Mouse (Mus musculus) ovary, postnatal 36 days (tissue): Measurements from ENCODE around the gene Pfkfb1.

Experiments used
- DNase-seq: peaks from one replicate; pipeline ENCODE4 v3.0.0; 2022; ENCODE audit warnings: low spot score, mixed read lengths

Pfkfb1 gene

DNA sequence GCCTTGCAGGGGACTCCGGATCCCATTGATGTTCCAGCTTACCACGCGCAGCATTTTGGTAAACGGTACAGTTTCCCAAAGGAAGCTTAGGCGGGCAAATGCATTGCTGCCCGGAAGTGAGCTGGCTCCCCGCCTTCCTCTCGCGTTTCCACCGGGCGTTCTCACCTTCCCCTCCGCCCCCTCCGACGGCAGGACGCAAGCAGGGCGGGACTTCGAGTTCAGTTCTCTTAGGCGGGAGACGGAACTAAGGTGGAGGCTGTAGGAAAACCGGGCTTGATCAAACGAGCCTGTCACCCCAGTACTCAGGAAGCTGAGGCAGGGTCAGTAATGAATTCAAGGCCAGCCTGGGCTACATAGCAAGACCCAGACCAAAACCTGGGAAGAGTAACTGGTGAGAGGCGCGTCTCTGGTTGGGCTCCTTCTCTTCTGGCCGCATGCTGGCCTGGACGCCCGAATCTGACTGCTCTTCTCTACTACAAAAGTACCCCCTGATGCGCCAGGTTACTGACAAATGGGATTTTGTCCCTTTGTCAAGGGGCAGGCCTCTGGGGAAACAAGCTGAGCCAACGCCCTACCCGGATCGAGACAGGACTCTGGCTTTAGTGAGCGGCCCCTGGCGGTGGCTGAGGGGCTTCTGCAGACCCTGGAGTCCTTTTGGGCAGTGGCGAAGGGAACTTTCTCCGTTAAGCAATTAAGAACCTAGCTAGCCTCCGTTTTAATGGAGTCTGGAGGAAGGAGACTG lies at the start of gene Pfkfb1:
Pfkfb1 (plus strand) TSS at position 207 of the 742 bp plus-strand sequence.
- DNase-seq = peak; percentile 79

DNA sequence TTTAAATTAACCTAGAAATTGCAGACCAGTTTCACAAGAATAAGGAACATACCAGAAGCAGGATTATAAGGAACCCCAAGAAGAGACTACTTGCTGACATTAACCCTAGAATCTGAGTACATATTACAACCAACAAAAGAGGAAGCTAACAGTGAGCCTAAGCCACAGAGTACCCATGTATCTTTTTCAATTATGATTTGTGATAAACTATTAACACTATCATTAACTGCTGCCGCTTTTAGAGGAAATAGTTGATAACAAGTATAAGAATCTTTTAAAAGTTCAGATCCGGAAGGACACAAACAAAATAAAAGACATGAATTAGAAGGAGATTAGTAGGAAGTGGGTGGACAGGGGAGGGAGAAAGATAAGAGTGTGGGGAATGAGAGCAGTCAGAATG lies 47.9 kb upstream of the Pfkfb1 start:
- DNase-seq = no peak

DNA sequence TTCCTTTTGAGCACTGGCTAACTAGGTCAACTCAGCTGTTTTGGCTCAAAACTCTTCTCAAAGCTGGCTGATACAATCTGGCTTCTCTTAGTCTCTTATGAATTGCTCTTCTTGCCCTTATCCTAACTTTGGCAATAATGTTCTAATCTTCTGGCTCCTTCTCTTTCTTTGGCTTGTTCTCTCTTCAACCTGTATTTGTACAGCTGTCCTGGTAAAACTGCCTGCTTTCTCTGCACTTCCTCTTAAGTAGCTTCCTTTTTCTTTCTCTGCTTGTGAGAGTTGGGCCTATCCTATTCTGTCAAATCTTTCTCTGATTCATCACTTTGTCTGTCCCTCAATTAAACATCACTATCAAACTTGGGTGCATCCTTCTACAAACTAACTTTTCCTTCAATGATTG lies 46.3 kb upstream of the Pfkfb1 start:
- no peak for DNase-seq

DNA sequence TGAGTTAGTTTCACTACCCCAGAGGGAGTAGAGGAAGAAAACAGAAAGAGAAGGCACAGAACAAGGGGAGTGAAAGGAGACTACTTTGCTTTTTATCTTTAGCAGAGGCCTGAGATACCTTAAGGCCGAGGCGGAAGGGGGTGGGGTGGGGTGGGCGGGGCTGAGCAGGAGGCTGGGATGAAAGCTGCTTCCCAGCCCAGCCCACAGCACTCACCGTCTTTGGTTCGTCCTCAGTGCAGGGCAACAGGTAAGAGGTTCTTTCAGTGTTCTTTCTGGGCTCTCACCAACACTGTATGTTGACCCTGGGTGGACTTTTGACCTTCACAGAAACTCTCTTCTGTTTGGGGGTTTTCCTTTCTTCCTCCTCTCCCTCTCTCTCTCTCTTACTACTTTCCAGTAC lies 40.8 kb upstream of the Pfkfb1 start, which contains the start of gene Alas2:
Alas2 (plus strand) TSS at position 137 of the 400 bp plus-strand sequence.
- DNase-seq = no peak

DNA sequence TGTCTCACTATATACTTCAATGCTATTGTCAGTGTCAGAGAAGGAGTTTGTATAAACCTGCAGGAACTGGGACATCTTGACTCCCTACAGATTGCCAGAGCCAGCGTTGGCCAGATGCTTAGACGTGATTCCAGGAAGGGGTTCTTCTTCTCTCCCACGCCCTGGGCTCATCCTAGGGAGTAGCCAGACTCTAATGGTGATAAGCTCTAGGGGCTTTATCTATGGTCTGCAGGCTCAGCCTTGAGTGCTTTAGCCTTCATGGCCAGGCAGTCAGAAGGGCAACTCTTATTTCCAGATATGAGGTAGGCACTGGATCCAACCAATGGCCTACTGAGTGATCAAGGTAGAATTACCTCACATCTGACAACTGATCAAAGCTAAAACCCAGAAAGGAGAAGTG lies 38.4 kb upstream of the Pfkfb1 start:
- peak; percentile 5 for DNase-seq

DNA sequence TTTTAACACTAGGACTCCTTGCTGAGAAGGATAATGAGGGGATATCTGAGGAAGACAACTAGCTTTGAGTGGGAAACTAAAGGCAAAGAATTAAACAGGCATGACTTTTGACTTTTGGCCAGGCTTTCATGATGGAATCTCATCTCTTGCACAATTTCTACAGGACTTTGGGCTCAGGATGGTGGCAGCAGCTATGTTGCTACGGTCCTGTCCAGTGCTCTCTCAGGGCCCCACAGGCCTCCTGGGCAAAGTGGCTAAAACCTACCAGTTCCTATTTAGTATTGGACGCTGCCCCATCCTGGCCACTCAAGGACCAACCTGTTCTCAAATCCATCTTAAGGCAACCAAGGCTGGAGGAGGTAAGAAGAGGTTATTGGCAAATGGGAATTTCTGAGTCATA lies 36.0 kb upstream of the Pfkfb1 start:
- DNase-seq = no peak

DNA sequence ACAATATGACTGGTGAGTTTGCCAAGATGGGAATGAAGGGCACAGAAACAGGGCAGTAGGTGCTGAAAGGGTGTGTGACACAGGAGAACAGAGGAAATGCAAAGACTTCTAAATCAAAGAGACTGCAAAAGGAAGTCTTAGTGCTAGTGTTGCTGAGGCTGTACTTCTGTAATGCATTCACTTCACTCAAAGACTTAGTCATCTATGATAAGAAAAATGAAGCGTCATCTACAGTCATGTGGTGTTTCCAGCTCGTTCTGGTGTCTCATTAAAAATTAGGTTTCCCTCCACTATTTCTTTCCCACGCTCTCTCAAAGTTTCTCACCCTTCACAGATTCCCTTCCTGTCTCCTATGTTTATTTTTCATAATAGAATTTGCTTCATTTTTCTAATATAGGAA lies 34.0 kb upstream of the Pfkfb1 start:
- no peak for DNase-seq

DNA sequence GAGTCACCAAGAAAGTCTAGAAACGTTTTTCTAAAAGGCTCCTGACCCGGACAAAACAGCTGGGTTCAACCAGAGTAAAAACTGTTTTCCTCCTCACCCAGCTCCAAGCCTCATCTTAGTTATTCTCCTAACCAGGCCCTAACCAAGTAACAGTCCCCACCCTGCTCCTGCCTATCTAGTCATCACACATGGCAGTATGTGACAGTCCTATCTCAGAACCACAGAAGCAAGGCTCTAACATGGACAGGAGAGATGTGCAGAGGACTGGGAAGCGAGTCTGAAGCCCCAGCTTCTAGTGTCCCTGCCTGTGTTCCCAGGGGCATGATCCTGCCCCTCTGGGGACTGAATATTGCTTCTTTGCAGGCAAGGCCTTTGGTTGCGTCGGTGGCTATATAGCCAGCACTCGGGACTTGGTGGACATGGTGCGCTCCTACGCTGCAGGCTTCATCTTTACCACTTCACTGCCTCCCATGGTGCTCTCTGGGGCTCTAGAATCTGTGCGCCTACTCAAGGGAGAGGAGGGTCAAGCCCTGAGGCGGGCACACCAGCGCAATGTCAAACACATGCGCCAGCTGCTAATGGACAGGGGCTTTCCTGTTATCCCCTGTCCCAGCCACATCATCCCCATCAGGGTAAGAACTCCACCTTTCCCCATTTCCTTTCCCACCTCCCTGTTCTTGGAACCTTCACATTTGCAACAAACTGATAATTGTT lies 23.2 kb upstream of the Pfkfb1 start:
- DNase-seq = no peak

DNA sequence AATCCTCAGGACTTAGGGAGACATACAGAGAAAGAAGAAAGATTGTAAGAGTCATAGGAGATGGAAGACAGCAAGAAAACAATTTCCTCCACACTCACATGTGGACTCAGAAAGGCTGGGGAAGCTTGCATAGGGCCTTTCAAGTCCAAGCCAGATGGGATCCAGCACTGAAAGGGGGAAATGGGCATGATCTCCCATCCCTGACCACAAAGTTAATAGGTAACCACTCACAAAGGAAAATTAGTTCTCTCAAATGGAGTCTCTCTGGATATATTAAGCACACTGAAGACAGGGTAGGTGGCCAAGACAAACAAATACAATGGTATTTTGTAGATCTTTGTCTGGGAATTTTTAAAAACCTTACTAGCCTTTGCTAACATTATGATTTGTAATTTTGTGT lies 6.1 kb upstream of the Pfkfb1 start:
- DNase-seq = no peak

DNA sequence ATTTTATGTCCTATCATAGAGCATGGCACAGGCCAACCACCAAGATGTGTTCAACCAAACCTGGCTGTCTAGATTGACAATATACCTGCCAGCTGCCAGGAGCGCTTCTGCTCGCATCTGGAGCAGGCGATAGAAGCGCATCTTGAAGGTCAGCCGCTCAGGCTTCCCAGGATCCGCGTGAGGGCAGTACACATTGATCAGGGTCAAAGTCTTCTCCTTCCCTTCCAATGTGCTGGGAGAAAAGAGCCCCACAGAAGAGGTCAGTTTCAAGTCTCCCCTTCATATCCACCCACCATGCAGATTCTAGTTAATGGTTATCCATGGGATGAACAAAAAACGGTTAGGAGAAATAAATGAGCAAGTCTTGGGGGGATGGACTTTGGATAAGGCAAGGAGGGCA lies 2.9 kb upstream of the Pfkfb1 start:
- no peak for DNase-seq

DNA sequence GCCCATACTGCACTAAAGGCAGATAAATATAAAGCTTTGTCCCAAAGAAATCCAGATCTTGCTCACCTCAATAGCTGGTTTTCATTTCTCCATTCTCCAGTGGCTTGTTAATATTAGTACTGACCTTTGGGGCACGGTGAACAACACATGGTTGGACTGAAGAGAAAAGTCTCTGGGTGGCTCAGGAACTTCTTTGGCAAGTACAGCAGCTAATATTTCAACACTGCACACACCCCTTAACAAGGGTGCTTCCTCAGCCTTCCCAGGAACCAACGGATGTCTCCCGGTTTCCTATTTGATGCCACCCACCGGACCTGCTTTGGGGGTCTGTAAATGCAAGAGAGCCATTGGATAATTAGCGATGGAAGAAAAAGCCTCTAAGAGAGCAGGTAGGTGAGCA lies 1.7 kb downstream of the Pfkfb1 start, which contains the start of gene Apex2:
Apex2 (minus strand) TSS at position 173 of the 400 bp plus-strand sequence.
- no peak for DNase-seq

DNA sequence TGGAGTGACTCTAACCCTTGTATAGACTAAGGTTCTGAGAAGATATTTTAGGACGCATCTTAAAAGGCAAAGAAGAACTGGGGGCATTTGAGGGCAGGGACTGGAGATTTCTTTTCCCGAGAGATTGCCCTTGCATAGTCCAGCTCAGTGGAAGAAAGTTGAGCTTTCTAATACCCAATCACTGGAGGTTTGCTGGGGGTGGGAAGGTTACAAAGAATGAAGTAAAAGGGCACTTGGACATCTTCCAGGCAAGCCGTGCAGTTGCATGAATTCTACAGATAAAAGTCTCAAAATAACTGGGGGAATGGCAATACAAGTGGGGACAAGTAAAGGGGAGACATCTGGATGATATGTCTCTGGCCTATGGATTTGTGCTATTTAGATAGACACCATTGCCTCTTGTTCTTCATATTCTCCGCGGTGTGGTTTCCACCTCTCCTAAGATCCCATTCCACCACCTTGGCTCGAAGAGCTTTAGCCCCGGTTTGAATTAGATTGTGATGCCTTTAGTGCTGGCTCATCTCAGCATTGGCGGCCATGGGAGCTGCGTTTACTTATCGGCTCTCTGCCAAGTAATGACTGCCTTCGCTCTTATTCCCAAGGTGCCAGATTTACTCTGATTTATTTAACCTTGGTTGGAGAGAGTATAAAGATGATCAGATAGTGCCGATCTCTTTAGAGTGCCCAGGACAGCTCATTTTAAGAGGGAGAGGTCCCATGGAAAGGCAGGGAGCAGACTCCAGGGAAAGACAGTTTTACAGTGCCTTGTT lies 5.4 kb downstream of the Pfkfb1 start:
- DNase-seq = no peak

DNA sequence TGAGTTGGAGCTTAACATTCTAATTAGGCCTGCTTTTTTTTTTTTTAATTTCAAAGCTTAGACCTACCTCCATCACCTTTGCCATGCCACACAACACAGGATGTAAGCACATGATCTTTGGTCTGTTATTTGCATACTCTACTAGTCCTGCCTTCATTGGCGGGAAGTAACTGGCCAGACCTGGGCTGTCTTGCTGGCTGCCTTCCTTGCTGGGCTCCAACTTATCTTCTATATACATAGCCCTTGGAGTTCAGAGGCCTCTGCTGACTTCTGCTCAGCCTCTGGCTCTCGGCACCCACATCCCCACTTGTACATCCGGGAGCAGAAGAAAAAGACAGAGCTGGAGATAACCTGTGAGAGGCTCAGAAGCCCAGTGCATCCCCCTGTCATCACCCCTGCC lies 6.1 kb downstream of the Pfkfb1 start:
- DNase-seq = no peak

DNA sequence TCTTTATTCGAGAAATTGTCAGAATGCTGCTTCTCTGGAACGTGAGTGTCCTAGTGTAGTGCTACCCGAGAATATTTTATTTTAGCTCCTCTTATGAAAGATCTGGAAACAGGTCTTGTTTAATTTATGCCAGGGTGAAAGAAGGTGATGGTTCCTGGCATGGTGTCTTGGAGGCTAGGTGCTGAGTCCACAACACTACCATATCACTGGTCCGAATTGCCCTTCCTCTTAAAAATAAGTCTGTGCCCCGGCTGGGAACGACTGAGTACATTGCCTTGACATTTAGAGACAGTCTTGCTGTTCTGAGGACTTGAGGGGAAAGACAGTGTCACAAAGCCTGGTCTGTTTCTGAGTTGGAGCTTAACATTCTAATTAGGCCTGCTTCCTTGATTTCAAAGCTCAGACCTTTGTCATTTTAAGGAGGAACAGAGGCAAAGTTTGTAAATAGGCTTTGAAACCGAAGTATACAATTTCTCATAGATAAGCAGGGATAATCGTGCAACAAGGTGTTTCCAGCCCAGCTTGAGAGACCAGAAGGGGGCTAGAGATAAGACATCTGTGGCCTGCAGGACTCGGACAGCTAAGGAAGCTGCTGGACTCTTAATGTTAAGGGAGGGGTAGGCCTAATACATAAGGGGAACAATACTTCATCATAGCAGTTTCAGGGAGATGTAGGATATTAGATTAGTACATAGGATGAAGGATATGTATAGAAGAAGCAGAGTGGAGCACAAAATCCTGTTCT lies 7.2 kb downstream of the Pfkfb1 start:
- no peak for DNase-seq

DNA sequence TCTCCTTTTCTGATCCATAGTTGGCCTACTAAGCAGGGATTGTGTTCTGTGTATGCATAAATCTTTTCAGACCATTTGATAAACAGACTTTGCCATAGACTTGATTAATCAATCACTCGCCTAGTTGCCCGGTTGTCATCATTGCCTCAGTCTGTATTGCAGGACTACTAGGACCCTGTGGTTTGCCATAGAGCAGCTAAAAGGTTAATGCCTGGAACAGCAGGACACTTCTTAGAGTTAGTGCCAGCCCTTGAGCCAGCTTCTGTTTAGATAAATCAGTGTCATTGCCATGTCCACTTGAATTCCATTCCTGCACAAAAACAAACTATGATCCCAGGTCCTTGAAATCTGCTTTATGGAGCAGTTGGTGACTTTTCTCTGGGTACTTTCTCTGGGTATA lies 10.9 kb downstream of the Pfkfb1 start:
- no peak for DNase-seq

DNA sequence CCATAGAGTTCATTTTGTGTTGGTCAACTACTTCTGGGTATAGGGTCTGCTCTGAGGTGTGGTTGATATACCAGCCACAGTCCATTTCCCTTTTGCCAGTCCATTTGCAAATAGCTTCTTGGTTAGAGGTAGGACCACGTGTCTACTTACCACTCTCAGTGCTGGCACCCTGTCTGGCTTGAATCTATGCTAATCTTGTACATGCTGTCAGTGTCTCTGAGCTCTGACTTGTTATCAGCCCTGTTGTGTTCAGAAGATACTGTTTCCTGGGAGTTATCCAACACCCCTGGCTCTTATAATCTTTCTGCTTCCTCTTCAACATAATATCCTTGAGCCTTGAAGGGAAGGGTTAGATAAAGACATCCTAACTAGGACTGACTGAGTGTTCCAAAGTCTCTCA lies 48.4 kb downstream of the Pfkfb1 start:
- no peak for DNase-seq

DNA sequence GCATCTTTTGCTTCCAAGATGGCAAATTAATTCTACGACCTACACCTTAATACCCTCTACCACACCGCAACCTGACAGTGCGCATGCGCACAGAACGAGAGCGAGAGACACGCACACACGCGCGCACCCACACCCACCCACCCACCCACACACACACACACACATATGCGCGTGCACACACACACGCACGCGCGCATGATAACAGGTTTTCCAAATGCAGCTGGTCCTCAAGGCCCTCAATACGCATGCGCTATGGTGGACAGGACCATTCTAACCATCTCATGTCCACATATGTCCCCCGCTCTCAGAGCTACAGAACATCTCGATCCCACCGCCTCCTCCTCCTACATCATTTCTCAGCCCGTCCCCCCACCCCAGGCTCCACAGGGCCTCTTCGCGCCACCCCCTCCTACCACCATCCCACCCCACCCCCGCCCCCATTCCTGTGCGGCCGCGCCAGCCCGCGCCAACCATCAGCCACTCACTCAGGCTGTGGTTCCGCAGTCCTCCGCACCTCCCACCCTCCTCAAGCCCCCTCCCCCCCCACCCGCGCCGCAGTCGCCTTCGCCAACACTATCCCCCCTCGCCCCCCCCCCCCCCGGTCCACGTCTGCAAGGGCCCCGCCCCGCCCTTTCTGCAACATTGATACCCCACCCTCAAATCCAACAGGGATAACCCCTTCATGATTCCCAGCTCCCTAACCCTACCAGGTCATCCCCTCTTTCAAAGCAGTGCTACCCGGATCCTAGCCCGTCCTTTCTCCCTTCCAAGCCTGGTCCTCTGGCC lies 68.3 kb downstream of the Pfkfb1 start:
- DNase-seq = no peak

DNA sequence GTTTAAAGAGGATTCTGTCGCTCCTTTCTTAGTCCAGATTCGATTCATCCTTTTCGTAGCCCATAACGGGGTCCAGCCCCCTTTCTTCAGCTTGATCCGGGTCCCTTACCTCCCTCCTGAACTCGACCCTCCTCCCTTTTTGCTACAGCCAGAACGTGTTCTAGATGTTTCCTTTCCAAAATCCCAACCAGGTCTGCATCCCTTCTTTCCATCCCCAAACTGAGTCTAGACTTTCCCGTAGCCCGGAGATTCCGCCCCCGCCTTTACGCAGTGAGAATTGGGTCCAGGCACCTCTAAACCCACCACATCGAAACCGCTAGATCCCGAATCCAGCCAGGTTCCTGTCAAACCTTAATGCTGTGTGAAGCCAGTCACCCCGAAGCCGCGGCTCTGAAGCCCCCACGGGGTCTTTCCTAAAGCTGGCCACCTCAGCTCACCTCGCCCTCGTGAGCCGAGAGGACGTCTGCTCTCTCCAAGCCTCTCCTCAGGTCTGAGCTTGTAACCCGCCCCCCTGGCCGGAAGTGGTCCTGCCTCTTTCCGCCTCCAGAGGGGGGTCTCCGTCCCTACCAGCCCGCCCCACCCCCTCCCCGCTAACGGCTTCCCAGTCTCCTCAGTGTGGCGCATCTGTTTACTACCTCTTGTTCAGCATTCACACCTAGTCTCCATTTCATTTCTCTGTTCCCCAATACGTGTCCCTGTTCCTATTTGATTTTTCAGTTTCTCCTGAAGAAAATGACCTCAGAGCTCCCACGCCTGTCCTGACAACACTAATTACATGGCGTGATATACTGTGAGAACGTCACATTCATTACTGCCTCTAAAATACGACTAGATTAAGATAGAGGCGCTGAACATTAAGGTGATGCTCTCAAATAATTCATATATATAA lies 69.1 kb downstream of the Pfkfb1 start, which contains the start of gene Tro:
Tro (minus strand) TSS at position 676 of the 889 bp plus-strand sequence.
- DNase-seq = no peak

DNA sequence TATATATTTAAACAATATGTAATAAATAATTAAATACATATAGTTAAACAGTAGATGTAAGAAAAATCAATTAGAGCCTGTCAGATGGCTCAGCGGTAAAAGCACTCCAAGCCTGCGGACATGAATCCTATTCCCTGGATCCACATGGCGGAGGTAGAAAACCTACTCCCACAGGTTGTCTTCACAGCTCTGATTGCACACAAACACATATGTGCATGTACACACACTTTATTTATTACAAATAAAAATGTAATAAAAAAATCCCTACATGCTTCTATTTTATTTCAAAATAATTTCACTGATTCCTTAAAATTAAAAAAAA lies 69.7 kb downstream of the Pfkfb1 start:
- DNase-seq = no peak

DNA sequence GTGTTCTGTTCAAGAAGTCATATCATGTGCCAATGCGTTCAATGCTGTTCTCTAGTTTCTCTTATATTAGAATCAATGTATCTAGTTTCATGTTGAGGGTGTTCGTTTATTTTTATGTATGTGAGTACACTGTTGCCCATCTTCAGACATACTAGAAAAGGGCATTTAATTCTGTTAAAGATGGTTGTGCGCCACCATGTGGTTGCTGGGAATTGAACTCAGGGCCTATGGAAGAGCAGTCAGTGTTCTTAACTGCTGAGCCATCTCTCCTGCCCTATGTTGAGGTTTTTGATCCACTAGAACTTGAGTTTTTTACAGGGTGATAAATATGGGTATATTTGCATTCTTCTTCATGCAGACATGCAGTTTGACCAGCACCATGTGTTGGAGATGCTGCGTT lies 74.8 kb downstream of the Pfkfb1 start:
- DNase-seq = no peak
